Mouse (Mus musculus): ENCODE data around the gene Dnmt3a.
A peak's percentile ranks its signal among the peaks of the same experiment; 100 is the strongest.

Dnmt3a gene

GRCm38 (mm10) chr12:3854419-3854818 is 48.6 kb downstream of the Dnmt3a start:
- DNase-seq (ENCODE audit: low spot score) = no peak

GRCm38 (mm10) chr12:3855762-3856501 is 50.1 kb downstream of the Dnmt3a start:
- peak; percentile 63 for DNase-seq (ENCODE audit: low spot score)

GRCm38 (mm10) chr12:3856748-3857147 is 50.9 kb downstream of the Dnmt3a start:
- DNase-seq (ENCODE audit: low spot score) = no peak

- DNase-seq (ENCODE audit: low spot score) = no peak
Observed at GRCm38 (mm10) chr12:3857231-3857630, 51.4 kb downstream of the Dnmt3a start.

DNA sequence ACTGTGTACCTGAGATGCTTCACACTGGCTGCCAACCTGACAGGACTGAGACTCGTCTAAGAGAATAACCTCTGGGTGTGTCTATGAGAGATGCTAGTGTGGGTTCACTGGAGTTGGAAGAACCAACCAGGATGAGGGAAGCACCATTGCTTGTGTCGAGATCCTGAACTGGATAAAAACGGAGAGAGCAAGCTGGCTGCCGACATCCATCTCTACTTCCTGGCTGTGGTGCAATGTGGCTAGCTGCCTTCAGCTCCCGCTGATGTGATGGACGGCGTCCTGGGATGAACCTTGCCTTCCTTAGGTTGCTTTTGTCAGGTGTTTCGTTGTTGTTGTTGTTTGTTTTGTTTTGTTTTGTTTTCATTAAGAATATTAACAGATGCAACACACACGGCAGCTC is 52.0 kb downstream of the Dnmt3a start:
- DNase-seq (ENCODE audit: low spot score) = no peak

GRCm38 (mm10) chr12:3858754-3859153 is 52.9 kb downstream of the Dnmt3a start:
- DNase-seq (ENCODE audit: low spot score) = no peak

DNA sequence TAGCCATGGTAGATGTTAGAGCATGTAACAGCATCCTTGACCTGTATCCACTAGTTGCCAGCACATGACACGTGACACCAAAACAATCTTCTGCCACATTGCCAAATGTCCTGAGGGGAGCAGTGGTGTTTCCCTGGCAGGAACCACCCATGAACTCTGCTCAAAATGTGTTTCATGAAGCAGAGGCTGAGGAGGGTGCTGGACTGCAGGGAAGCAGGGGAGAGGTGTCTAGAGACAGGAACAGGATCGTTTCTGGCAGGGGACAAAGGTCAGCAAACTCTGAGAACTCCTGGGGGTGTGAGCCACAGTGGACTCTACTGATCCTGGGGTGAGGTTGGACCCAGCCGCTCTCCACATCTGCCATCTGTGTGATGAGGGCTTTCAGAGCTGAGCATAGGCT is 53.7 kb downstream of the Dnmt3a start:
- DNase-seq (ENCODE audit: low spot score) = no peak

DNA sequence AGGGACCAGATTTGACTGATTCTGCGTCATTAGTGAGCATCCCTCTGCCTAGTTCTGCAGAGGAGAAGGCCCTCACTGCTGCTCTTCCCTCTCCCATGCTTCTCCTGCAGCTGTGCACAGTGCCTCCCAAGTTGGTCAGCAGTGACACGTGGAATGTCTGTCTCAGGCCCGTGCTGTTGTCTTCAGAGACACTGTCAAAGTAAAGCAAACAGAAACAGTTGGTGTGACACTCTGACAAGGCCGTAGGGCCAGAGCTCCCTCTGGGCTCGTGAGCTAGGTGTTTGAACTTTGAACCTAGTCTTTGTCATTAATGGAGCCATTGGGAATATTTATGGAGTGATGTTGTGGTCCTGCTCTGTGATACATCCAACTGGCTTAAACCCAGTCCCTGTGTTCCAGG is 54.2 kb downstream of the Dnmt3a start:
- DNase-seq (ENCODE audit: low spot score) = no peak

- no peak for DNase-seq (ENCODE audit: low spot score)
Observed at GRCm38 (mm10) chr12:3861665-3862228, 55.9 kb downstream of the Dnmt3a start.

- no peak for DNase-seq (ENCODE audit: low spot score)
Observed at GRCm38 (mm10) chr12:3862253-3862652, 56.4 kb downstream of the Dnmt3a start.

- no peak for DNase-seq (ENCODE audit: low spot score)
Observed at GRCm38 (mm10) chr12:3864208-3864607, 58.4 kb downstream of the Dnmt3a start.

GRCm38 (mm10) chr12:3865594-3865993 is 59.8 kb downstream of the Dnmt3a start:
- no peak for DNase-seq (ENCODE audit: low spot score)

GRCm38 (mm10) chr12:3866654-3867370 is 61.0 kb downstream of the Dnmt3a start:
- DNase-seq (ENCODE audit: low spot score) = no peak

GRCm38 (mm10) chr12:3868115-3868514 is 62.3 kb downstream of the Dnmt3a start:
- no peak for DNase-seq (ENCODE audit: low spot score)

GRCm38 (mm10) chr12:3868676-3869458 is 63.1 kb downstream of the Dnmt3a start:
- no peak for DNase-seq (ENCODE audit: low spot score)

DNA sequence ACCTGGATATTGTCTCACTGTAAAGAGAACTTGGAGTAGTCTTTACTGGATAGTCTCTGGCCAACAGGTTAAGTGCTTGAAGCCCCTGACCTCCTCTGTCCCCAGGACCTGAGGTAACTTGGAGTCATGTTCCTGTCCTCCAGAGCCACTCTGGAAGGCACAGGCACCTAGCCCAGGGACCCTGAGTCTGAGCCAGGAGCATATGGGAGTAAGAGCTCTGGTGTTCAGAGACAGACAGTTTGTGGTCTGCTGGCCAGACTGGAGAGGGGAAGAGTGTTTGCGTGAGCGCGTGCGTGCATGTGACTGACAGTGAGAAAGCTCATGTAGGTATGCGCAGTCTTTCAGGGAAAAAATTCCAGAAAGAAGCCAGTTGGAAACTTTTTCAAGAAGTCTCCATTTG is 64.2 kb downstream of the Dnmt3a start:
- DNase-seq (ENCODE audit: low spot score) = no peak

GRCm38 (mm10) chr12:3870859-3871462 is 65.2 kb downstream of the Dnmt3a start:
- DNase-seq (ENCODE audit: low spot score) = no peak

DNA sequence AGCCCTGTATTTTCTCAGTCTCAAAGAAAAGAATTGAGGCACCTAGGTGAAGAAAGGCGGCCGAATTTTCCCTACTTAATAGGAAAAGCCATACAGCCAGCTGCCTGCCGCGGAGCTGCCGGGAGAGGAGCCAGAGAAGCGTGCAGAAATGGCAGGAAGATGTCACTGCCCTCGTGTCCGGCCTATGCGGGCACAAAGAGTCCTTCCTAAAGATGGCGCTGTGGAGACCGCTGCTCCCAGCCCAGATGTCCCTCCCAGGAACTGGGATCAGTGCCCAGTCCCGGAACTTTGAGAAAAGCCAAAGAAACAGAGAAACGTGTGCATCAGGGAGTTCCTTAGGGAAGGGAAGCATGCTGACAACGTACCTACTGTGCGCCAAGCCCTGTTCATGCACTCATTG is 65.8 kb downstream of the Dnmt3a start:
- peak; percentile 68 for DNase-seq (ENCODE audit: low spot score)

DNA sequence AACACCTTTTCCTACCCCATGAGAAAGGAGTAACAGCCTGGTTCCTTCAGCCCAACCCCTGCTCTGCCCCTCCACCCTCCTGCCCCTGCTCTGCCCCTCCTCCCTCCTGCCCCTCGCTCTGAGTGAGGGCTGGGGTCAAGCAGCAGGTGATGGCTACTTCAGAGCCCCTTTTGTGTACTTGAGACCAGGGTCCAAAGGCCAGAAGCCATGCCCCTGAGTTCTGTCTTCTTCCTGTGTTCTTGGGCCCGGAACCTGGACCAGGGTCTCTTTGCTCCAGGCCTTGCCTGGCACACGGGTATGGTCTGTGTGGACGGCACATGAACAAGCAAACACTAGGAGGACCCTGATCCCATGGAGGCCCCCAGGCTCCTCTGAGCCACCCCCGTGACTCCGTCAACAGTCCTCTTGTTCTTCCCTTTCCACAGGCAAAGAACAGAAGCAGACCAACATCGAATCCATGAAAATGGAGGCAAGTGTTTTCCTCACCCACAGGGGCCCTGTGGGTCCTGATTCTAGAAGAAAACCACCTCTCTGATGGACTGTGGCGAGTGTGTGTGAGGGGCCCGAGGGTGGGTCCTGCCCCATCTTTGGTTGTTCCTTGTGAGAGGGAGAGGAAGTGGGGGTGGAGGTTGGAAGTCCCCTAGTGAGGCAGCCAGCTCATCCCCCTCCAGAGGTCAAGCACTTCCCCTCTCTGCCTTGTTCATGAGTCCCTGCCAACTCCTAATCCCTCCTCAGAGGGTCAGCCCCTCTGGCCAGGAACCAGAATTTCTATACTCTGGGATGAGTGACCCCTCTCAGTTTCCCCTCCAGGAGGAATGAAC is 66.8 kb downstream of the Dnmt3a start:
- DNase-seq (ENCODE audit: low spot score) = no peak

DNA sequence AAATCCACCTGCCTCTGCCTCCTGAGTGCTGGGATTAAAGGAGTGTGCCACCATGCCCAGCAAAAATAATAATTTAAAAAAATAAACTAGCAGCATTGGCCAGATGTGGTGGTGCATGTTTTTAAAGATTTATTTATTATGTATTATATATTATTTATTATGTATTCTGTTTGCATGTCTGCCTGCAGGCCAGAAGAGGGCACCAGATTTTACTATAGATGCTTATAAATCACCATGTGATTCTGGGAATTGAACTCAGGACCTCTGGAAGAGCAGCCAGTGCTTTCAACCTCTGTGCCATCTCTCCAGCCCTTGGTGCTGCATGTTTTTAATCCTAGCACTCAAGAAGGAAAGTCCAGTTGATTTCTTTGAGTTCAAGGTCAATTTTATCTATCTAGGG is 69.7 kb downstream of the Dnmt3a start:
- DNase-seq (ENCODE audit: low spot score) = no peak

- DNase-seq (ENCODE audit: low spot score) = no peak
Observed at GRCm38 (mm10) chr12:3877376-3877775, 71.6 kb downstream of the Dnmt3a start.
